Mouse (Mus musculus) brain, embryonic 14.5 days (tissue): ENCODE measurements around the gene Olfr275.

Source experiments
- CTCF ChIP-seq: fragments of 200-500 bp; IDR thresholded peaks from 2 replicates; pipeline ENCODE4 v1.5.1; 2012; ENCODE audit warnings: inconsistent platforms, mild to moderate bottlenecking, moderate library complexity, borderline replicate concordance; ENCODE audit not compliant: insufficient read depth, insufficient read length; ENCODE audit errors: extremely low read depth
- POLR2A ChIP-seq: fragments of 200-500 bp; IDR thresholded peaks from 2 replicates; pipeline ENCODE4 v1.6.1; 2012; ENCODE audit warnings: mild to moderate bottlenecking, inconsistent platforms, borderline replicate concordance; ENCODE audit not compliant: poor library complexity, insufficient read depth, insufficient read length, severe bottlenecking; ENCODE audit errors: extremely low read depth

GRCm38 (mm10) chr4:52772186-52772585, 42.2 kb upstream of the Olfr275 start:
- no peak for TF ChIP-seq CTCF
- no peak for TF ChIP-seq POLR2A
